ENCODE assay signal across 8 mouse cellular contexts in the genomic region with DNA sequence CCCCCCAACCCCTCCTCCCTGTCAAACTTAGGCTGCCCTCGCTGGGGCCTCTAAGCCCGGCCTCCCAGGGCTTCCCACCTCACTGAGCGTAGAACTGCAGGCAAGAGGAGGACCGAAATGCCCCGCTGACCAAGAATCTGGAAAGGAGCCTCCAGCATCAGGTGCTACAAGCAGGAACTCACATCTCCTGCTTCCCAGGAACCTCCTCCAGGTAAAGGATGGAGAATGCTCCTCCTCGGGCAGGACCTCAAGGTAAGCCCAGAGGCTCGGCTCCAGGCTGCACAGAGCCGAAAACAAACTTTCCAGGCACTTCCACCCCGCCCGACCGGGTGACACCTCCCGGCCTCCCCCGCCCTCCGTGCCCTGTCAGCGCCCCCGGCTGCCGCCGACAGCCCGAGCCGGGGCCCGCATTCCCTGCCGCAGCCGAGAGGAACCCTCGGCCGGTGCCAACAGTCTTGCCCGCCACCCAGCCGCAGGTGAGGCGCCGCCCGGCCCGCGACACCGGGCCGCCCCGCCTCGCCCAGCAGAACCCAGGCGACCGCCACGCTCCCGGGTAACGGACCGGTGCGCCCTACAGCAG. TPM values are rescaled to one million over a fixed set of nuclear protein-coding genes. Genes with fewer than 3 reads are reported as not detected.
A peak's percentile ranks its signal among the peaks of the same experiment; 100 is the strongest.
DNase-seq lines count a peak whose midpoint lies in the region; ATAC-seq and TF ChIP-seq lines count a peak whose summit lies in the region.

No protein-coding gene starts in this region.

- peak overlapping the region; percentile 97 for H3K4me2 ChIP-seq in neural tube, embryonic 11.5 days (ENCODE audit: low read depth)
- H3K4me2 ChIP-seq in kidney, postnatal 0 days (ENCODE audit: low read length) = peak overlapping the region; percentile 79
- H3K4me2 ChIP-seq in midbrain, embryonic 11.5 days = peak overlapping the region; percentile 97

- H3K9me3 ChIP-seq in neural tube, embryonic 11.5 days (ENCODE audit: control insufficient read depth, low read length) = no peaks in the 10 kb centered on the region
- H3K9me3 ChIP-seq in kidney, postnatal 0 days (replicated peaks; ENCODE audit: low read length) = no peaks in the 10 kb centered on the region
- no peaks in the 10 kb centered on the region for H3K9me3 ChIP-seq in midbrain, embryonic 11.5 days (ENCODE audit: control insufficient read depth, low read length)

- peak overlapping the region; percentile 91 for H3K9ac ChIP-seq in neural tube, embryonic 11.5 days (ENCODE audit: low read length)
- H3K9ac ChIP-seq in kidney, postnatal 0 days (ENCODE audit: low read depth, low read length) = peak overlapping the region; percentile 94
- peak overlapping the region; percentile 90 for H3K9ac ChIP-seq in midbrain, embryonic 11.5 days (ENCODE audit: low read length)

- H3K27me3 ChIP-seq in neural tube, embryonic 11.5 days (ENCODE audit: control insufficient read depth, insufficient read depth, low read length) = no peaks in the 10 kb centered on the region
- no peaks in the 10 kb centered on the region for H3K27me3 ChIP-seq in kidney, postnatal 0 days (ENCODE audit: insufficient read depth, low read length)
- H3K27me3 ChIP-seq in midbrain, embryonic 11.5 days (ENCODE audit: control insufficient read depth, insufficient read depth, low read length) = no peaks in the 10 kb centered on the region
- H3K27me3 ChIP-seq in thymus, adult 2 months (ENCODE audit: control insufficient read depth, insufficient read depth, low read length) = no peaks in the 10 kb centered on the region

- peak overlapping the region; percentile 98 for H3K4me3 ChIP-seq in neural tube, embryonic 11.5 days (ENCODE audit: low read depth, low read length)
- H3K4me3 ChIP-seq in bone marrow macrophage, adult 2 months (ENCODE audit: insufficient read depth, low read length) = peak overlapping the region; percentile 98
- H3K4me3 ChIP-seq in kidney, postnatal 0 days (replicated peaks; ENCODE audit: low read depth, low read length) = peak overlapping the region; percentile 92
- peak overlapping the region; percentile 99 for H3K4me3 ChIP-seq in midbrain, embryonic 11.5 days (ENCODE audit: low read depth, low read length)
- peak overlapping the region; percentile 86 for H3K4me3 ChIP-seq in thymus, adult 2 months (ENCODE audit: control insufficient read depth, insufficient read depth, low read length)

- 0 out of 2 replicates have a peak, but pooled peaks have one; percentile 25 for TF ChIP-seq POLR2A in bone marrow macrophage, adult 2 months (IDR thresholded peaks at IDR 0.05; ENCODE audit: borderline replicate concordance, low read depth, low read length)
- TF ChIP-seq POLR2A in thymus, adult 2 months (IDR thresholded peaks at IDR 0.05; ENCODE audit: control insufficient read depth, extremely low read depth, insufficient read depth, low read length, poor library complexity) = no peak

- peak overlapping the region; percentile 79 for H3K27ac ChIP-seq in neural tube, embryonic 11.5 days (ENCODE audit: low read depth, low read length)
- H3K27ac ChIP-seq in bone marrow macrophage, adult 2 months (ENCODE audit: insufficient read depth, low read depth, low read length) = peak overlapping the region; percentile 64
- H3K27ac ChIP-seq in kidney, postnatal 0 days = peak overlapping the region; percentile 94
- H3K27ac ChIP-seq in midbrain, embryonic 11.5 days (ENCODE audit: low read depth, low read length) = peak overlapping the region; percentile 48; the same call in 1 of the 2 replicates
- peak overlapping the region; percentile 77 for H3K27ac ChIP-seq in thymus, adult 2 months (ENCODE audit: control insufficient read depth, insufficient read depth, low read length)

- no peak for TF ChIP-seq CTCF in bone marrow macrophage, adult 2 months (IDR thresholded peaks at IDR 0.05; ENCODE audit: low read depth, low read length)
- TF ChIP-seq CTCF in kidney, postnatal 0 days (IDR thresholded peaks at IDR 0.05; ENCODE audit: low read depth) = no peak
- no peak for TF ChIP-seq CTCF in thymus, adult 2 months (IDR thresholded peaks at IDR 0.05; ENCODE audit: borderline replicate concordance, control insufficient read depth, extremely low read depth, insufficient read depth, low read length, poor library complexity)

- peaks cover 6% of the 10 kb centered on the region; the same call in 1 of the 2 replicates for H3K4me1 ChIP-seq in neural tube, embryonic 11.5 days (ENCODE audit: control insufficient read depth, insufficient read depth, low read length)
- peaks cover 15% of the 10 kb centered on the region for H3K4me1 ChIP-seq in bone marrow macrophage, adult 2 months (ENCODE audit: control insufficient read depth, insufficient read depth, low read length)
- peaks cover 13% of the 10 kb centered on the region for H3K4me1 ChIP-seq in kidney, postnatal 0 days (replicated peaks; ENCODE audit: insufficient read depth, low read length)
- peaks cover 16% of the 10 kb centered on the region for H3K4me1 ChIP-seq in midbrain, embryonic 11.5 days (ENCODE audit: control insufficient read depth, insufficient read depth, low read length)
- H3K4me1 ChIP-seq in thymus, adult 2 months (replicated peaks; ENCODE audit: control insufficient read depth, insufficient read depth, low read length) = peaks cover 26% of the 10 kb centered on the region

- under 1% methylated on average over 41 of the region's 43 CpGs for WGBS in neural tube, embryonic 11.5 days
- under 1% methylated on average over 31 of the region's 43 CpGs for WGBS in kidney, postnatal 0 days
- under 1% methylated on average over 43 of the region's 43 CpGs for WGBS in midbrain, embryonic 11.5 days
- WGBS in thymus, adult 2 months = under 1% methylated on average over 40 of the region's 43 CpGs

- no peaks in the 10 kb centered on the region for H3K36me3 ChIP-seq in neural tube, embryonic 11.5 days (ENCODE audit: control insufficient read depth, insufficient read depth, low read length)
- no peaks in the 10 kb centered on the region for H3K36me3 ChIP-seq in kidney, postnatal 0 days (ENCODE audit: insufficient read depth, low read length)
- H3K36me3 ChIP-seq in midbrain, embryonic 11.5 days (ENCODE audit: control insufficient read depth, insufficient read depth, low read length) = no peaks in the 10 kb centered on the region
- H3K36me3 ChIP-seq in thymus, adult 2 months (ENCODE audit: control insufficient read depth, insufficient read depth, low read length) = no peaks in the 10 kb centered on the region

- no peak; the same call in none of the 2 replicates for ATAC-seq in neural tube, embryonic 11.5 days (ENCODE audit: insufficient read depth, low FRiP score, low TSS enrichment)
- peak; percentile 64 for ATAC-seq in kidney, postnatal 0 days (replicated peaks; ENCODE audit: low FRiP score, low read depth)
- ATAC-seq in midbrain, embryonic 11.5 days (ENCODE audit: low FRiP score) = peak; percentile 7; the same call in 1 of the 2 replicates

- peak; percentile 14 for DNase-seq in neural tube, embryonic 11.5 days (ENCODE audit: low spot score)
- no peak for DNase-seq in neural tube, embryonic 10.5 days (ENCODE audit: extremely low spot score, low spot score)
- peak; percentile 23 for DNase-seq in gastrocnemius, adult 18-20 months (ENCODE audit: low spot score)
- peak; percentile 66 for DNase-seq in kidney, postnatal 0 days (ENCODE audit: low spot score)
- peak; percentile 87 for DNase-seq in midbrain, embryonic 11.5 days (ENCODE audit: low spot score, missing footprints)
- peak; percentile 51 for DNase-seq in thymus, adult 2 months
- no peak for DNase-seq in right cerebral cortex, postnatal 14 days

RNA-seq across cellular contexts. Expression of a gene that starts 9.8 kb away (rescaled TPM):
- polyA plus RNA-seq in neural tube, embryonic 11.5 days (2014; fragmentation: Nextera tagmentation; extraction: Ambion mirVana) = 44.6 and 44.9 TPM in 2 replicates
- polyA plus RNA-seq in bone marrow macrophage, adult 2 months (2012; ENCODE audit: insufficient read depth, insufficient read length, missing spikeins) = 32.9 and 39.6 TPM in 2 replicates
- 10 to 100 TPM; 31.2 to 40.1 TPM for total RNA-seq in gastrocnemius, adult 18-20 months (2021)
- 28.7 and 29.4 TPM in 2 replicates for polyA plus RNA-seq in kidney, postnatal 0 days (2015; fragmentation: Nextera tagmentation; extraction: Ambion mirVana)
- polyA plus RNA-seq in midbrain, embryonic 11.5 days (2014; fragmentation: Nextera tagmentation; extraction: Ambion mirVana) = 41.2 and 47.7 TPM in 2 replicates
- polyA plus RNA-seq in thymus, adult 2 months (2012; rRNA removed) = 56.6 and 57.8 TPM in 2 replicates

RNA-seq across cellular contexts. Expression of a gene that starts 22.6 kb away (rescaled TPM):
- polyA plus RNA-seq in neural tube, embryonic 11.5 days (2014; fragmentation: Nextera tagmentation; extraction: Ambion mirVana) = 27.3 and 36.2 TPM in 2 replicates
- polyA plus RNA-seq in bone marrow macrophage, adult 2 months (2012; ENCODE audit: insufficient read depth, insufficient read length, missing spikeins) = 89.6 and 118 TPM in 2 replicates
- total RNA-seq in gastrocnemius, adult 18-20 months (2021) = 1 to 10 TPM; 9.1 to 9.2 TPM
- 47.9 and 52.5 TPM in 2 replicates for polyA plus RNA-seq in kidney, postnatal 0 days (2015; fragmentation: Nextera tagmentation; extraction: Ambion mirVana)
- 26.8 and 27.3 TPM in 2 replicates for polyA plus RNA-seq in midbrain, embryonic 11.5 days (2014; fragmentation: Nextera tagmentation; extraction: Ambion mirVana)
- 48.2 and 57.6 TPM in 2 replicates for polyA plus RNA-seq in thymus, adult 2 months (2012; rRNA removed)

RNA-seq across cellular contexts. Expression of a gene that starts 28.6 kb away (rescaled TPM):
- 555 and 574 TPM in 2 replicates for polyA plus RNA-seq in neural tube, embryonic 11.5 days (2014; fragmentation: Nextera tagmentation; extraction: Ambion mirVana)
- polyA plus RNA-seq in bone marrow macrophage, adult 2 months (2012; ENCODE audit: insufficient read depth, insufficient read length, missing spikeins) = 1,159 and 1,346 TPM in 2 replicates
- total RNA-seq in gastrocnemius, adult 18-20 months (2021) = 100 to 1,000 TPM; 151 to 164 TPM
- 974 and 1,011 TPM in 2 replicates for polyA plus RNA-seq in kidney, postnatal 0 days (2015; fragmentation: Nextera tagmentation; extraction: Ambion mirVana)
- polyA plus RNA-seq in midbrain, embryonic 11.5 days (2014; fragmentation: Nextera tagmentation; extraction: Ambion mirVana) = 437 and 465 TPM in 2 replicates
- polyA plus RNA-seq in thymus, adult 2 months (2012; rRNA removed) = 977 and 1,122 TPM in 2 replicates

Comparison
In these comparisons a context has a peak if more than half of its experiments do, and no peak if none do; other contexts are left out.
1. DNase-seq: peak in neural tube, embryonic 11.5 days (single experiment), gastrocnemius, adult 18-20 months (single experiment), kidney, postnatal 0 days (single experiment), midbrain, embryonic 11.5 days (single experiment) and thymus, adult 2 months (single experiment); none in neural tube, embryonic 10.5 days (single experiment) and right cerebral cortex, postnatal 14 days (single experiment).
2. Peak in every context shown above with its lines, with median percentiles within 50 percentile points of each other: H3K27ac ChIP-seq, H3K4me2 ChIP-seq, H3K4me3 ChIP-seq and H3K9ac ChIP-seq.